Mouse (Mus musculus): ENCODE data around the gene Rere. TPM values are rescaled to one million over a fixed set of nuclear protein-coding genes. Genes with fewer than 3 reads are reported as not detected.
A peak's percentile ranks its signal among the peaks of the same experiment; 100 is the strongest.

Rere gene
- total RNA-seq, 2 experiments from 2014 or later = 150 to 160 TPM

DNA sequence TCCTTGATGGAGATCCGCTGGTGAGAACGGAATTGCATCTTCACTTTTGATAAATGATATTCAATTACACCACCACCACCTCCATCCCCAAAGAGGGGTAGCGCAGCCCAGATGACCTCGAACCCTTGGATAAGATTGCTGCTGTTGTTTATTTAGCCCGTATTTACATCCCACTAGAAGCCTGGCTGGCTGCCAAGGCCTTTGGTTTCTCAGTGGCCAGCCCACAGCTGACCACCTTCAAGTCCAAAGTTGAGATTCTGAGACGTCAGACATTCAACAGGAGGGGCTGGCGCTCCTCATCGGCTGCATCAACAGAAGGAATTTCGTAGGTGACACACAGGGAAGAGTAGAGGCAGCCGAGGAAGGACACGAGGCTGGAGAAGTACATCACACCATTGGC is 347.8 kb downstream of the Rere start:
- DNase-seq (ENCODE audit: low spot score in 2 of 2) = no peak

- DNase-seq (ENCODE audit: low spot score in 2 of 2) = no peak
Measured at GRCm38 (mm10) chr4:150635568-150635967, 354.1 kb downstream of the Rere start.

- no peak for DNase-seq (ENCODE audit: low spot score in 2 of 2)
Measured at GRCm38 (mm10) chr4:150636635-150637034, 355.2 kb downstream of the Rere start.

- DNase-seq (ENCODE audit: low spot score in 2 of 2) = no peak
Measured at GRCm38 (mm10) chr4:150644299-150644698, 362.9 kb downstream of the Rere start.

- DNase-seq (ENCODE audit: low spot score in 2 of 2) = no peak
Measured at GRCm38 (mm10) chr4:150649327-150649726, 367.9 kb downstream of the Rere start.

DNA sequence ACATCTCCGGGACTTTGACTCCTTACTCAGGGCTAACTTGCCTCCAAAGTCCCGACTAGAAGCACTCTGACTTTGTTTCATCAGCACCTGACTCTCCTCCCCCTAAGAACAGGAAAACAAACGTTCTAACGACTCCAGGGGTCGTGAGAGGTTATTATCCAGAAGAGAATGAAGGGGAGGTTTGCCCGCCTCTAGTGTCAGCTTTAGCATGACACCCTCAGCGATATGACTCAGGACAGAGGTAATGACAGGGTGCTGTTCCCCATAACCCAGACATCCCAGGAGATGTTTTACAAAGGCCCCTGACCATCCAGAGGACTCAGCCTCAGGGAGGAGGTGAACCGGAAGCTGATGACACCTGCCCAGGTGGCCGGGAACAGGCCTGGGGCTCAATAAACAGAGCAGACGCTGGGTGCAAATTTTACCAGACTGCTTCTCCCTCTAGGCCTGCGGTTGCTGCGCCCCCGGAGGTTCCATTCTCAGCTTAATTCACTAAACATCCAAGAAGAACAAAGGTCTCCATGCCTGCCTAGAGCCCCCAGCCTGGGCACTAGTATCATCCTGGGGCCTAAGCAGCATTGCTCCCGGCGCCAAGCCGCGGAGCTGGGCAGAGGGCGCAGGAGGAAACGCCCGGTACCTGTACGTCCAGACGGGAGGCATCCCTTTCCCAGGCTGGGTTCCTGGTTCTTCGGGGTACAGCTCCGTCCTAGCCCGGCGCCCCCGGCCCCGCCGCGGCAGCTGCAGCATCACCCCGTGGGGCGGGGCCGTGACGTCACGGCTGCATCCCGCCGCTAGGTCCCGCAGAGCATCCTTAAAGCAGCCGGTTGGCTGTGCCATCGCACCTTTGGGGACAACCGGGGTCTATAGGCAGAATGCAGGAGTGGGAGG is 370.2 kb downstream of the Rere start, which contains the start of gene Slc45a1:
Slc45a1 (minus strand) TSS at position 785 of the 888 bp plus-strand sequence.
- DNase-seq (ENCODE audit: low spot score in 2 of 2) = no peak

DNA sequence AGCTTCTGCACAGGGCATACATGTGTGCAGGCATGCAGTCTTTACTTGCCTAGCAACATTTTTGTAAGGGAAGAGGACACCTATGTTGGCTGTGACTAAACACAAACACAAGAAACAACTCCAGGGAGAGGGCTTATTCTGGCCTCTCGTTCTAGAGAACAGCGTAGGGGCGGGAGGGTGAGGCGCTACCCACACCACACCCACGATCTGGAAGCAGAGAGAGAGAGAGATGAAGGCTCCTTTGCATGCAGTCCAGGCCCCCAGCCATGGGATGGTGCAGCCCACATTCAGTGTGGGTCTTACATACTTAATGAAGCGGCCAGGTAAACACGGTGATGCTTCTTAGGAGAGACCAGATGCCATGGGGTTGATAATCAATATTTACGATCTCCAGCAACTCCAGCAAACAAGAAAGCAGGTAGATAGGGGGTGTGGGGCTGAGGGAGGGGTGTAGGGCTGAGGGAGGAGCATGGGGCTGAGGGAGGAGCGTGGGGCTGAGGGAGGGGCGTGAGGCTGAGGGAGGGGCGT is 371.7 kb downstream of the Rere start:
- DNase-seq (ENCODE audit: low spot score in 2 of 2) = no peak

GRCm38 (mm10) chr4:150655989-150656388 is 374.5 kb downstream of the Rere start:
- DNase-seq (ENCODE audit: low spot score in 2 of 2) = peak; percentile 63 to 71

- DNase-seq (ENCODE audit: low spot score in 2 of 2) = no peak
Measured at GRCm38 (mm10) chr4:150656504-150656903, 375.1 kb downstream of the Rere start.

- no peak for DNase-seq (ENCODE audit: low spot score in 2 of 2)
Measured at GRCm38 (mm10) chr4:150659926-150660610, 378.6 kb downstream of the Rere start.

DNA sequence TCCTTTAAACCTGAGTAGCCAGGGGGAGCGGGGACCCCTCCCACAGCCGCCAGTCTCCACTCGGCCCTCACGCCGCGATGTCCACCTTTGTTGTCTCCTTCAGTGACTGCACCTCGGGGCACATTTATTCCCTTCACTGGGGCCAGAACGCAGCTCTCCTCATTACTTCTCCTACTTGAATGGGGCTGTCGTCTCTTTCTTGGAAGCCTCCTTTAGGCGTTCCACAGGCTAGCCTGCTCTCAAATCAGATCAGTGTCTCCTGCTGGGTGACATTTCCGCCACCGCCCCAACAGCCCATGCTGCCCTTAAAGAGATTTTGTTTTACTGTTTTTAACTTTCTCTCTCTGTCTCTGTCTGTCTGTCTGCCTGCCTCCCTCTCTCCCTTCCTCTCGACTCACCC is 380.4 kb downstream of the Rere start:
- no peak for DNase-seq (ENCODE audit: low spot score in 2 of 2)

DNA sequence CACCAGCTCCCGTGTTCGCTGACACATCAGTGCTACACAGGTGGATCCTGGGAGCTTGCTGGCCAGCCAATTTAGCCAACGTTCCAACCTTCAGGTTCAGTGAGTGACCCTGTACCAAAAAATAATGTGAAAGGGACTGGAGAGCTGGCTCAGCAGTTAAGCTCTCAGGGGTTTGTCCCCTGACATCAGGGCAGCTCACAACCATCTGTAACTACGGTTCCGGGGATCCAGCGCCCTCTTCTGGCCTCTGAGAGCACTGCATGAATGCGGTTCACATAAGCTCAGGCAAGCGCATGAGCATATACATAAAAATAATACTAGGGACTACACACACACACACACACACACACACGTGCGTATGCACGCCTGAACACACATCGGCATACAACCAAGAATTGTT is 381.7 kb downstream of the Rere start:
- no peak for DNase-seq (ENCODE audit: low spot score in 2 of 2)

GRCm38 (mm10) chr4:150664726-150665125 is 383.3 kb downstream of the Rere start:
- no peak for DNase-seq (ENCODE audit: low spot score in 2 of 2)

GRCm38 (mm10) chr4:150665806-150666205 is 384.4 kb downstream of the Rere start:
- DNase-seq (ENCODE audit: low spot score in 2 of 2) = no peak

Other genes with a start within 250 kb of the Rere start
- gene Gpr157, start 194.3 kb upstream of the Rere start, total RNA-seq (2021) = 1 to 10 TPM; 3.1 to 3.8 TPM
- gene Slc2a5, start 162.4 kb upstream of the Rere start, total RNA-seq (2021) = 1 to 10 TPM in 1 of 2 experiments, under 1 TPM in 1; 0.73 to 3.5 TPM
- not detected for gene Slc2a7, start 132.7 kb upstream of the Rere start, total RNA-seq (2021)
- gene Car6, start 80.3 kb upstream of the Rere start, total RNA-seq (2021) = not detected
- gene Eno1, start 44.9 kb upstream of the Rere start, total RNA-seq (2021) = 100 to 1,000 TPM; 259 to 261 TPM

Measured in adrenal gland, postnatal 4 days (tissue).